Mouse (Mus musculus) left cerebral cortex, adult 11 months (tissue): Measurements from ENCODE around the gene Pabpn1l.

Experiments used
- DNase-seq: peaks from one replicate; pipeline ENCODE4 v3.0.0; 2022; ENCODE audit warnings: low spot score

The Pabpn1l gene

DNA sequence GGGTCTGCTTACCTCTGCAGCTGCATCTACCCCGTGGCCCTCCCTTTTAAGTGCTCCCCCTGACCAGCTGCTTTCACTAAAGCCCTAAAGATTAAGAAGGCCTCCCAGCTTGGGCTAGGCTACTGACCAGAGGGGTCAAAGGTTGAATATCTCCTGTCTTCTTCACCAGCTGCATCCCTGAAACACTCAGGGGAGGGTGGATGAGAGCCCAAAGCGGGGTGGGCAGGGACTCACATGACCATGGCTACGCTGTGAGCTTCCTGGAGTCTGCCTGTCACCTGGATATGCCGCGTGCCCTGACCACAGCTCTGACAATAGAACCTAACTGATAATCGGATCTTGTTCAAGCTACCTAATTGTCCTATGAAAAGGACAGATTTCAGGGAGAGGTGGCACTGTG, at the start of gene Pabpn1l:
TSS of gene Pabpn1l (minus strand) at position 13 of the 400 bp plus-strand sequence.
- DNase-seq: no peak

DNA sequence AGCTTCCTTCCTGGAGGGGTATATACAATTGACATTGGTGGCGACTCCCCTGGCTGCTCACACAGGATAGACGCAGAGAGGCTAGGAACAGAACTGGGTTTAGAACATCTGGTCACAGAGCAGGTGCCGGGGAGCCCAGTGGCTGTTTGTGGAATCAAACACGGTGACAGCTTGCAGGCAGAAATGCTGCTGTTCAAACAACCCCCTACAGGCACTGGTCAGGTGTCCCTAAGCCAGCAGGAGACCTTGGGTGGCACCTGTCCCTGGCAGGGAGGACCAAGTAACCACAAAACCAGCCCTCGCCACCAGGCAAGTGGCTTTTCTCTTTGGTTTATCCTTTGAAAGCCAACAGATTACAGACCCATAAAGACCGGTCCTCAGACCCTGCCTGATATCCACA, 49.4 kb upstream of the Pabpn1l start:
- no peak for DNase-seq

- DNase-seq: no peak
Measured at GRCm38 (mm10) chr8:122670718-122671117, 48.2 kb upstream of the Pabpn1l start.

GRCm38 (mm10) chr8:122670001-122670400, 47.5 kb upstream of the Pabpn1l start:
- no peak for DNase-seq

- no peak for DNase-seq
Measured at GRCm38 (mm10) chr8:122669370-122669769, 46.8 kb upstream of the Pabpn1l start.

GRCm38 (mm10) chr8:122667854-122668253, 45.3 kb upstream of the Pabpn1l start:
- no peak for DNase-seq

DNA sequence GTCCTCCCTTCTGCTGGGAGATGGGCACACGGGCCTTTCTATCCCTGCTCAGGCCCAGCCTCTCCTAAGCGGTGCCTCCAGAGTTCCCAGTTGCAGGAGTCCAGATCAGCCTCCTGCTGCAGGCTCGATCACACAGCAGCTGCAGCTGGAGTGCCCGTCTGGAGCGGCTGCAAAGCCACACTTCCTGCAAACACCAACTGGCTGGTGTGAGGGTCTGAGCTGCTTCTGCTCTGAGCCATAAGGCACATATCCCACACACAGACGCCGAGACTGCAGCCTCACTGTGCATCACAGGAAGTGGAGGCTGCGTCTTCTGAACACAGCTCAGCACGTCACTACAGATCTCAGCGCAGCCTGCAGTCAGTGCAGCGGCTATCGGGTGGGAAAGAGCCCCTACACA, 44.3 kb upstream of the Pabpn1l start:
- DNase-seq: no peak

DNA sequence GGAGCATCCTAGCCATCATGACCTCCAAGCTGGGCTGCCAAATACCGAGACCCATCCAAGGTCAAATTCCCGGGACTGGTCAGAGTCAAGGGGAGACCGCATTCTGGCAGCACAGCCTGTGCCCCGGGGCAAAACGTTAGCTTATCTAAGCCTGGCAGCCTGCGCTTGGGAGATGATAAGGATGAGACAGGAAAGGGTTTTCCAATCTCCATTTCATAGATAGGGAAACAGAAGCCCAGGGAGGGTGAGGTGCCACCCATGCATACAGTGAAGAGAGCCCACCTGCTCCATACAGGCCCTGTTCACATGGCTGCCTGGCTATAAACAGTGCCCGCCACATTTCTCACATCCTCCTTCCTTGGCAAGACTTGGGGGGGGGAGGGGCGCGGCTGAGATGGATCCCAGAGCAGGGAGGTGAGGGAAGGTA, 43.8 kb upstream of the Pabpn1l start:
- no peak for DNase-seq

- DNase-seq: no peak
Measured at GRCm38 (mm10) chr8:122665667-122666316, 43.3 kb upstream of the Pabpn1l start.

DNA sequence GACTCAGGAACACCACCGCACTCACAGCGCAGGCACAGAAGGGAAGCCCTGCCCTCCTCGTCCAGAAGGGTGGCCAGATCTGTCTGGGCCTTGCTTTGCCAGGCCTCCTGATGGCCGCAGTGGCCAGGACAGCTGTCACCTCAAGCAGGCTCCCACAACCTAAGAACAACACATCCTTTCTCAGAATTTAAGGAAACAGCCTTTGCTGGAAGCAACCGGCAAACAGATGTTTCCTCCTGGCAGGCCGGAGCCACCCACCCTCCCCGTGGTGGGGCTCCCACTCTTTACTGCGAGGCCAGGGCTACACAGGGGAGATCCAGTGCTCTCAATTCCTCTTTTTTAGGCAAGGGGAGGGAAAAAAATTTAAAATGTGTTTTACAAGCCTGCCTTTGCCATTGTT, 42.7 kb upstream of the Pabpn1l start:
- no peak for DNase-seq

GRCm38 (mm10) chr8:122663670-122664069, 41.1 kb upstream of the Pabpn1l start:
- no peak for DNase-seq

DNA sequence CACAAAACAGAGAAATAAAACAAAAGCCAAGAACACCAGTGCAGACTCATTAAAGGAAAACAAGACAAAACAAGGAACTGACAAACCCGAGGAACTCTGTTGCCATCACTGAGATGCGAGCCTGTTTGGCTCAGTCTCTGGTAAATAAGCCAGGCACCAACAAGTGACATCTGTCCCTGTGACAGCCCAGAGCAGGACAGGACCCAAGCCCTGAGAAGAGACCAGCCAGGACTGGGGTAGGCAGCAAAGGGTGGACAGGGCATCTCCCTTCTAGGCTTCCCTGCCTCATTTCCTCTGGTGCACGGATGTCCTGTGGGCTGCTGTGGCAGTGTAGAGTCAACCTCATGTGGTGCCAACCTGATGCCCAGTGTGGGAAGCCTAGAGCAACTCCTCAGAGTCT, 40.6 kb upstream of the Pabpn1l start:
- DNase-seq: no peak

DNA sequence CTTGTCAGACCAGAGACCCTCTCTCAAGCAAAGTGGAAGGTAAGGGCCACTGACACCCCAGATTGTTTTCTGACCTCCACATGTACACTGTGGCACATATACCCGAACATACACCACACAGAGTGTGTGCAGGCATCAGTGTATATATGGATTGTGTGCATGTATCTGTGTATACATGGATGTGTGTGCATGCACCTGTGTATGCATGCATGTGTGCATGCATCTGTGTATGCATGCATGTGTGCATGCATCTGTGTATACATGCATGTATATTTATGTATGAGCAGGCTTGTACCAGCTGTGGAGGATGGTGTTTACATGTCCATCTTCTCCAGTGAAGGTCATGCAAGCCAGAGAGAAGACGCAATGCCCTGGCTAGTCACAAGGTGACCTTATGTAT, 39.4 kb upstream of the Pabpn1l start:
- DNase-seq: no peak

- no peak for DNase-seq
Measured at GRCm38 (mm10) chr8:122661138-122661537, 38.6 kb upstream of the Pabpn1l start.

DNA sequence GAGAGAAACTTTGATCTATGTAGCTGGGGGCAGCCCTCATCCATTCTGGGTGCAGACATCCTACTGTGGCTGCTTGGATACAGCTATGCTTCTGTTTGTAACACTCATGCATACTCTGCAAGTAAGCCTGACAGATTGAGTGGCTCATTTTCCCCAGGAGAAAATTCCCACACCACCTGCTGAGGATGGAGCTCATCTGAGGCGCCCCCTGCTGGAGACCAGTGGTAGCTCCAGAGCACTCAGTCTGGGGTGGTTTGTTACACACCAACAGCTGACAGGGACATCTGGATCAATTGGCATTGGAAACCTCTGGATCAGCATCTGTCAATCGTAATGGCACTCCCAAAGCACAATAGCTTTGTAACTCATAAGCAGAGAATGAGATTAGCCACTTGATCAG, 37.5 kb upstream of the Pabpn1l start:
- DNase-seq: no peak

DNA sequence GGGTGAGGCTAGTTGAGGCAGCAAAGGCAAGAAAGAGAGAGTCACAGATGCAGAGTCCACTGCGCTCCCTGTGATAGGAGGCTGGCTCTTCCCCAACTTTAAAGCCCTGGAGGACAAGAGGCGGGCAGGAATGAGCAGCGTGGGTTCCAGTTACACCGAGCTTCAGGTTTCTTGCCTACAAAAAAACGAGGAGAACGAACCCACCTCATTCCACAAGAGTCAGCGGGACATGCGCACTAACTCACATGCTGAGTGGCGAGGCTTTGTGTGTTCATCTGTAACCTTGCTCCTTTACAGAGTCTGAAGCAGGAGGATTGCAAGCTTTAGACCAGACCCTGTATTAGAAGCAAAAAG, 36.2 kb upstream of the Pabpn1l start:
- DNase-seq: no peak

DNA sequence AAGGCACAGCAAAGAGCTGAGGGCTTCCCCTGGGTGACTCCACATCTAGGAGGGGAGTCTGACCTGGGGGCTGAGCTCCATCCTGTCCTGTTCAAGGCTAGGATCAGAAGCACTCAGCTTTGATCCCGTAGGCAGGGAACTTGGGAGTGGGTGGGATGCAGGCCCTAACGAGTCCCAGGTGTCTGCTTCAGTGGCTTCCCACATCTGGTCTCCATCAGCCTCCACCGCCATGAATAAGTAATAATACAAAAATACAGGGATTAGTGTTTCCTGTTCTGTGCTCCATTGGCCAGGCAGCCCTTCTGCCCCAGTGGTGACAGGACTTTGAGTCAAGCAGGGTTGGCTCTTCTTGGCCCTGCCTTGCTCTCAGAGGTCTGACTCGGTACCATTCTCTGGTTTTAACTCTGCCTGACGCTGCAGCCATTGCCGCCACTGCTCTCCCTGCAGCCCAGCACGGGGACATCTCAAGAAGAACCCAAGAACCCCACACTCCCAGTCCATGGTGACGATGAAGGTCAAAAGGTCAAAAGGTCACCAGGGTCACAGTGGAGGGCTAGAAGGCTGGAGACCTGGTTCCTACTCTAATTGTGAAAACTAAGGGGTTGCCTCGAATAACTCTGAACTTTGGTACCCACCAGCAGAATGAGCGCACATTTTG, 35.7 kb upstream of the Pabpn1l start:
- DNase-seq: no peak

GRCm38 (mm10) chr8:122656056-122656999, 33.8 kb upstream of the Pabpn1l start:
- DNase-seq: no peak

DNA sequence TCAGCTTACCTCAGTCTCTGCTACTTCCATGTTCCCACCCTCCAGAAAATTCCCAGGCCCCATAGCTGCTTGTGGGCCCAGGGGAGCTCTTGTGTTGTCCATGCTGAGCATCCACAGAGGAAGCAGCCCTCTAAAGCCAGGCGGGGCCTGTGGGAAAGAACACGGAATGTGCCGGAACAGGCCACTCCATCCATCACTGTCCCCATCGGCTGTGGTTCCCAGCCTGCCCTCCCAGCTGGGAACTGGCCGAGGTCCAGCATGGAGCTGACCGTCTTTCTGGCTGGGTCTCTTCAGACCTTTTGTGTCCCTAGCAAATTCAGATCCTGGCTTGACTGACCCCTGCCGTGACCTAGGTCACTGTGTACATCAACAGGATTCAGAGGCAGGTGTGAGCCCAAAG, 32.2 kb upstream of the Pabpn1l start:
- no peak for DNase-seq

- DNase-seq: no peak
Measured at GRCm38 (mm10) chr8:122652643-122653042, 30.1 kb upstream of the Pabpn1l start.

- no peak for DNase-seq
Measured at GRCm38 (mm10) chr8:122651326-122651921, 28.9 kb upstream of the Pabpn1l start.

GRCm38 (mm10) chr8:122648192-122648970, 25.8 kb upstream of the Pabpn1l start:
- no peak for DNase-seq
